Mouse (Mus musculus): ENCODE data around the gene Mettl23.
"Not testable (repeated sequence)": the region's sequence is repeated elsewhere in the genome, so short reads cannot be mapped to it uniquely, and the experiment has no call there.

Gene Mettl23

DNA sequence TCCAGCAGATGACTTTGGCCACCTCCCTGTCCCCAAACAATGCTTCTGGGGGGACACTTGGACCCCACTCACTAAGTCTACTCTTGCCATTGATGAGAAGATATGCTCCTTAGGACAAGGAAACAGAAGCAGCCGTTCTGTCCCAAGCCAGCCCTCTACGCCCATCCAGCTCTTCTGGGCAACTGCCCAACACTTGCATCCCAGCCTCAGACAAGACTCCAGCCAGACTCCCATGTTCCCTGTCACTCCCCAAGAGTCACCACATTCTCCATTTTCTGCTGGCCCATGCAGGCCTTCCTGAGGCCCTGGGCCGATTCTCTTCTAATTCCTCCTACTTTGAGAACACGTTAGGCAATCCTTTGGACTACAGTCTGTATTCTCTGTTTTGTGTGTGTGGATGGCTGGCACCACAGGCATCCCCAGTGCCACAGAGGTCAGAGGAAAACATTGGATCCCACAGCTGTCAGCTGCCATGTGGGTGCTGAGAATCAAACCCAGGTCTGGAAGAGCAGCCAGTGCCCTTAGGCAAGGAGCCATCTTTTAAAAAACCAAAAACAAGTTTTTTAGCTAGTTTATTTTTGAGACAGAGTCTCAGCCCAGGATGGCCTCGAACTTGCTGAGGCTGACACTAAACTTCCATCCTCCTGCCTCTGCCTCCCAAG, 23.0 kb upstream of the Mettl23 start:
- no peak for DNase-seq

GRCm38 (mm10) chr11:116821057-116821940, 21.8 kb upstream of the Mettl23 start:
- no peak for DNase-seq

DNA sequence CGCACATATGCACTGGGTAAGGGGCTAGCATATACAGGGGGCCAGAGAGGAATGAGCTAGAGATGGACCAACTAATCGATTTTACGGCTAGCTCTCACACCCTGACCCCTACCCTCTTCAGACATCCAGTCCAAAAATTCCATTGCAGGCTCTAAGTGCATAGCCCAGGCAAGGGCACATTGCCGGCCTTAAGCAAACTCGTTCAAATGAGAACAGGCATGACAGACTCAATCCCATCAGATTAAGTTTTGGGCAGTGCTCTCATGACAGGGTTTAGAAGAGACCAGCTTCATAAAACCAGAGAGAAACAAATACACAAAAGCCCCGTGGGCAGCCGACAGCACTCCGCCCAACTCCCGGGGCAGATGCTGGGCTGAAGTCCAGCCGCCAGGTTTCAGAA, 20.9 kb upstream of the Mettl23 start:
- no peak for DNase-seq

DNA sequence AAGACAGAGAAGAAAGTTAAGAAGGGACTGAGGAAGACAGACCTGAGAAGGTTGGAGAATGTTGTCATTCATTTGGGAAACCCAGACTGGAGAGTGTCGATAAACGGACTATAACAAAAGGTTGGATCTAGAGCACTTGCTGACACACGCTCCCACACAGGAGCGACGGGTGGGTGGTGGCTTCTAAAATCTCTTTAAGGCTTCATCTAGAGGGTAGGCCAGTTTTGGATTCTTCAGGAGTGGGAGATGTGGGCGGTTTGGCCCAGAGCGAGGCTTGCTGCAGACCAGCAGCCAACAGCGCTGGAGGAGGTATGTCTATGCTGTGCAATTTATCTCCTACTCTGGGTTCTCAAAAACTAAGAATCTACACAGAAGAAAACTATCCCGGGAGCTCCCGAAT, 20.5 kb upstream of the Mettl23 start:
- DNase-seq = no peak

- no peak for DNase-seq
Observed at GRCm38 (mm10) chr11:116823255-116823654, 19.8 kb upstream of the Mettl23 start.

GRCm38 (mm10) chr11:116823885-116824284, 19.2 kb upstream of the Mettl23 start:
- not testable (repeated sequence) for DNase-seq

- DNase-seq = no peak
Observed at GRCm38 (mm10) chr11:116825230-116825629, 17.8 kb upstream of the Mettl23 start.

- DNase-seq = no peak
Observed at GRCm38 (mm10) chr11:116826550-116827504, 16.3 kb upstream of the Mettl23 start.

DNA sequence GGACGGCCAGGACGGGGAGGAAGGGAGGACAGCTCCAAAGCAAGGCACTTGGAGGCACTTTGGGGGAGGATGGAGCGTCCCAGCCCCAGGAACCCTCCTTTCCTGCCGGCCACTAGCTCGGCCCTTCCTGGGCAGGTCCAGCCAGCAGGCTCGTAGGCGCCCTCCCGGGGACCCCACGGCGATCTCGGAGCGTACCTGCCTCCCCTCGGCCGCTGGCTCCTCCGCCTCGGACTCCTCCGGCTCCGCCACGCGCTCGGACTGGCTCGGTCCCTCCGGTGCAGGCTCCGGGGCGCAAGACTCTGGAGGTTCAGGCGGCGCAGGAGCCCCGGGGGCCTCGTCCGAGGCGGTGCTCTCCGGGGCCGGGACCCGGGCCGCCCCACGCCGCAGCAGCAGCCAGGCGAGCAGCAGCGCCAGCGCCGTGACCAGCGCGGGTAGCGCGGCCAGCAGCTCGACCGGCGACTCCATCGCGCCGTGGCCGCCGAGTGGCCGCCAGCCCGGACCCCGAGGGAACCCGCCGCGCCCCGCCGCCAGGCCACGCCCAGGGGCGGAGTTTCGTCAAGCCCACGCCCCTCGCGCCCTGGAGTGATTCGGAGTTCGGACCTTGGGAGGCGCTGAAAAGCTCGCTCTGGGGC, 15.4 kb upstream of the Mettl23 start, which contains the start of gene Mxra7:
TSS of gene Mxra7 (minus strand) at position 513 of the 632 bp plus-strand sequence.
- peak; percentile 51 to 63 for DNase-seq

- DNase-seq = no peak
Observed at GRCm38 (mm10) chr11:116832172-116832685, 10.8 kb upstream of the Mettl23 start.

GRCm38 (mm10) chr11:116834954-116835353, 8.1 kb upstream of the Mettl23 start:
- DNase-seq = no peak

GRCm38 (mm10) chr11:116836283-116836682, 6.8 kb upstream of the Mettl23 start:
- no peak for DNase-seq

DNA sequence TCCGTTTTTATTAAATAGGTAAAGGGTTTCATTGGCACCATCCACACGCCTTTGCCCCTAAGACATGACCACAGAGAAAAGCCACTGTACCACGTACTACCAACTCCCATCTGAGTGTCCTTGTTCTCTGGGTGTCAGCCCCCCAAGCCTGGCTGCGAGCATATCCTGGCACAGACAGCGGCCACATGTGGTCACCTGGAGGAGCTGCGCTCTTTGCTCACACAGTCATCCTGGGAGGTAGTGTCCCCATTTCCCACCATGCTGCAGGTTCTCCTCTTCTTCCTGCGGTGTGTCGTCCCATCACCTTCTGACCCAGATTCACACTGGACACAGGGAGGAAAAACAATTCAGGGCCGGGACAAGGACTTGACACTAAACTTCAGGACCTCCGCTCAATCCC, 5.6 kb upstream of the Mettl23 start:
- no peak for DNase-seq

DNA sequence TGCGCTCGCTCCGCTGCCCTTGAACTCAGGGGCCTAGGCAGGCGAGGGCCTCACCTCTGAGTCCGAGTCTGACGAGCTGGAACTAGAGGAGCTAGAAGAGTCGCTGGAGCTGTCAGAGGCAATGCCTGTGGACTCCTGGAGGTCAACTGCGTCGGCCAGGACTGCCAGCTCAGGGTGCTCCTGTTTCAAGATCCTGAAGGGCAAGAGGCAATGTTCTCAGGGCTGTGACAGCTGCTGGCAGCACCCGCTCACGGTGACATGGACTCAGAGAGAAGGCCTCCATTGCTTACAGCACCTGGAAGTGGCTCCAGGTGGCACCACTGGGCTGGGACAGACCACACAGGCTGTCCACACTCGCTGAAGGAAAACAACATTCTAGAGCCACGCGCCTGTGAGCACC, 4.1 kb upstream of the Mettl23 start:
- no peak for DNase-seq

GRCm38 (mm10) chr11:116839601-116840000, 3.5 kb upstream of the Mettl23 start:
- DNase-seq = no peak

DNA sequence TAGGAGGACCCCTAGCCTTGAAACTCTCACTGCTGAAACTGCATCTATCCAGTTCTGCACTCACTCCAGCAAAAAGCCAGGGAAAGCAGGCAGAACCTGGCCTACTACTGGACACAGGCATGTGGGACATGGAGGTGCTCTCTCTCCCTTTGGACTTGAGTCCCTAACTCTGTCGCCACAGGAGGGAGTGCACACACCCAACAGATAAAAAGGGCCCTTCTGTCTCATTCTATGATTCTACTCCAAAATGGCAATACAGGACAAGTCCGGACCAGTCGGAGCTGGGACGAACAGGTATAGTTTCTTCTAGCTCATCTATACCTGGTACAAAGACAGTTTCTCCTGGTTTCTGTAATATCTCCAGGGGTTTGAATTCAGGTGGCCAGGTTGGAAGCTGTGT, 2.3 kb upstream of the Mettl23 start:
- DNase-seq = no peak

GRCm38 (mm10) chr11:116842531-116843260, 382 bp upstream of the Mettl23 start:
- DNase-seq = peak; percentile 65 to 71

DNA sequence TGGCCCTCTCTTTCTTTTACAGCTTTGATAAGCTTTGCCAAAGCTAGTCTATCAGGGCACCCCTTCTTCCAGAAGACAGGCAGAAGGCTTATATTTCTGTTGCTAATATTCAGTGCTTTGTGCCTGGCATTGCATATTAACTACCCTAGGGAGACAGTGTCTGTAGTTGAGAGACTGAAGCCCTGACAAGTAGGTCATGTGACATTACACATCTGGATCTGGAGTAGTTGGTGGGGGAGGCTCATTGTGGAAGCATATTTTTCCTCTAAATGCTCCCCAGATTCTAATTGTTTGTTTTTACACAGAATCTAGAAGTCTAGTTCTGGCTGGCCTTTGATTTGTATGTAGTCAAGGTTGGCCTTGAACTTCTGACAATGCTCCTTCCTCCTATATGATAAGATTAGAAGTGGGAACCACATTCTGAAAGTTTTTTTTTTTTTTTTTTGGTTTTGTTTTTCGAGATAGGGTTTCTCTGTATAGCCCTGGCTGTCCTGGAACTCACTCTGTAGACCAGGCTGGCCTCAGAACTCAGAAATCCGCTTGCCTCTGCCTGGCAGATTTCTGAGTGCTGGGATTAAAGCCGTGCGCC, 3.6 kb downstream of the Mettl23 start:
- no peak for DNase-seq

GRCm38 (mm10) chr11:116847187-116848085, 4.4 kb downstream of the Mettl23 start:
- no peak for DNase-seq
